Mouse (Mus musculus) small intestine, adult 2 months (tissue): ENCODE results near the gene Mok.

Experiments used
- CTCF ChIP-seq: fragments of 200-500 bp; IDR thresholded peaks from 2 replicates; pipeline ENCODE4 v1.5.1; 2012; ENCODE audit warnings: low read depth, mild to moderate bottlenecking, control low read depth, inconsistent platforms, low read length, moderate library complexity, mixed read lengths; ENCODE audit not compliant: insufficient replicate concordance, insufficient read length; ENCODE audit errors: extremely low read depth
- POLR2A ChIP-seq: fragments of 200-500 bp; IDR thresholded peaks from 2 replicates; pipeline ENCODE4 v1.6.1; 2012; ENCODE audit warnings: low read depth, mild to moderate bottlenecking, control low read depth, inconsistent platforms, low read length, moderate library complexity

GRCm38 (mm10) chr12:110851923-110852322, 11.2 kb upstream of the Mok start:
- no peak for TF ChIP-seq POLR2A
- no peak for TF ChIP-seq CTCF
